Mouse (Mus musculus): Measurements from ENCODE around the gene Gys2. TPM values are rescaled to one million over a fixed set of nuclear protein-coding genes. Genes with fewer than 3 reads are reported as not detected.

Gene Gys2
- polyA plus RNA-seq, 1 experiment from 2014 or later = not detected

DNA sequence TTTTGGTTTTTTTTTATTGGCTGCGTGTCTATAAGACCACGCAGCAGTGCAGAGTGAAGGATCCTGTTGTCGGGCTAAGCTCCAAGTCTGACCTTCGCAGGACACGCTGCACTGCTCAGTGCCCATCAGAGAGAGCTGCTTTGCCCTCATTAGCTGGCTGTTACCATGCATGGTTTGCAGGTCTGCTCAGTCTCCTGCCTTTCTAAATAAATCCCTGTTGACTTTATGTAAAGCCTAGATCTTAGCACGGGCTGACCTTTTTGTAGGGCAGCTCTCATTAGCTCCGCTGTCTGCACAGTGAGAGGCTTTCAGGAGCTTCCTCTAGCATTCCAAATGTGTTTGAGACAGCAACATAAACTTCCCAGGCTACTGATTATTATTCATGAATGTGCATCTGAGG is 14.9 kb downstream of the Gys2 start:
- no peaks in the 10 kb centered on the region; the same call in none of the 2 replicates for H3K4me1 ChIP-seq (replicated peaks)
- H3K9ac ChIP-seq (replicated peaks) = no peak overlapping the region
- 43% methylated on average over 7 of the region's 7 CpGs for WGBS
- no peaks in the 10 kb centered on the region; the same call in 1 of the 2 replicates for H3K27me3 ChIP-seq
- H3K9me3 ChIP-seq = no peaks in the 10 kb centered on the region; the same call in 1 of the 2 replicates
- 0 out of 2 replicates have a peak, but pooled peaks have one; percentile 24 for ATAC-seq (ENCODE audit: insufficient number of reproducible peaks, insufficient read depth, low FRiP score, low TSS enrichment, low read depth)
- H3K4me2 ChIP-seq = no peak overlapping the region
- no peak overlapping the region for H3K4me3 ChIP-seq (replicated peaks)
- H3K36me3 ChIP-seq = no peaks in the 10 kb centered on the region
- H3K27ac ChIP-seq = no peak overlapping the region

DNA sequence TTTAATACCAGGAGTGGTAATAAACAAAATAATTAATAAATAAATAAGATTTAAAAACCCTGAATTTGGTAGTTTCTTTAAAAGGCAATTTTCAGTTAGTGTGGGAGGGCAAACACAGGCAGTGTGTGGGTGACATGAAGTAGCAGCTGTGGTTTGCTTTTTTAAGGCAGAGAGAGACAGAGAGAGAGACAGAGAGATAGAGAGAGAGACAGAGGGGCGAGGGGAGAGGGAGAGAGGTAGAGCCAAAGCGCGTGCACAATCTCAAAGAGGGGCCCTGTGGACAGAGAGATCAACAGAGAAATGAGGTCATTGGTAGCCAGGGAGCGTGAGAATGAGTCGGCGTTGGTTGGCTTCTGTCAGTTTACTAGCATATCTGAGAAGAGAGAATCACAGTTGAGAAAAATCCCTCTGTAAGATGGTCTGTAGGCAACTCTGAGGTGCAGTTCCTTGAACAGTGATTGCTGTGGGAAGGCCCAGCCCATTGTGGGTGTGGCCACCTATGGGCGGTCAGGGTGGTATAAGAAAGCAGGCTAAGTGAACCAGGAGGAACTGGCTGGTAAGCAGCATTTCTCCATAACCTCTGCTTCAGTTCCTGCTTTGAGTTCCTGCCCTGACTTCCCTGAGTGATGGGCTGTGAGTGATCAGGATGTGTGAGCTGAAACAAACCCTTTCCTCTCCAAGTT is 17.5 kb downstream of the Gys2 start:
- Histone ChIP-seq H3K27ac (no peak overlapping the region), H3K9ac (replicated peaks) (no peak overlapping the region), H3K4me1 (replicated peaks) (no peaks in the 10 kb centered on the region; the same call in none of the 2 replicates), H3K9me3 (no peaks in the 10 kb centered on the region; the same call in 1 of the 2 replicates), H3K36me3 (no peaks in the 10 kb centered on the region), H3K27me3 (no peaks in the 10 kb centered on the region), H3K4me3 (replicated peaks) (no peak overlapping the region), H3K4me2 (no peak overlapping the region)
- no peak for ATAC-seq (ENCODE audit: insufficient number of reproducible peaks, insufficient read depth, low FRiP score, low TSS enrichment, low read depth)
- 72% methylated on average over 7 of the region's 7 CpGs for WGBS

DNA sequence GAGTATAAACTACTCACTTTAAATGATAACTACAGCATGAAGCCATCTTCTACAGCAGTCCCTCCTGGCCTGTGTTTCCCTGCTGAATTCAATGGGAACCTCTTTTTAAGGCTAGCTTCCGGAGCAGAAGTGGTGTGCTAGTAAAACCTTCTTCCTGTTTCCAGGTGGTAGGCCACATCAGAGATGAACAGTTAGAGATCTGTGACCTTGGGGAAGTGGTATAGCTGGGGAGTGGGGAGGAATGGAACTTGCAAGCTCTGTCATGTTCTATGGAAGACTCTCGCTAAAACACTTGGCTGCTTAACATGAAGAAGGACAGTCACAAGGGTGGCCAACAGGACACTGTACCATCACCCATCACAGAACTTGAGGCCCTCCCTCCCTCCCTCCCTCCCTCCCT is 19.6 kb downstream of the Gys2 start:
- no peaks in the 10 kb centered on the region; the same call in 1 of the 2 replicates for H3K9me3 ChIP-seq
- H3K4me1 ChIP-seq (replicated peaks) = no peaks in the 10 kb centered on the region; the same call in none of the 2 replicates
- no peak overlapping the region for H3K4me3 ChIP-seq (replicated peaks)
- no peaks in the 10 kb centered on the region for H3K27me3 ChIP-seq
- no peak for ATAC-seq (ENCODE audit: insufficient number of reproducible peaks, insufficient read depth, low FRiP score, low TSS enrichment, low read depth)
- WGBS = 76% methylated on average over 2 of the region's 2 CpGs
- no peaks in the 10 kb centered on the region for H3K36me3 ChIP-seq
- H3K4me2 ChIP-seq = no peak overlapping the region
- no peak overlapping the region for H3K9ac ChIP-seq (replicated peaks)
- H3K27ac ChIP-seq = no peak overlapping the region

DNA sequence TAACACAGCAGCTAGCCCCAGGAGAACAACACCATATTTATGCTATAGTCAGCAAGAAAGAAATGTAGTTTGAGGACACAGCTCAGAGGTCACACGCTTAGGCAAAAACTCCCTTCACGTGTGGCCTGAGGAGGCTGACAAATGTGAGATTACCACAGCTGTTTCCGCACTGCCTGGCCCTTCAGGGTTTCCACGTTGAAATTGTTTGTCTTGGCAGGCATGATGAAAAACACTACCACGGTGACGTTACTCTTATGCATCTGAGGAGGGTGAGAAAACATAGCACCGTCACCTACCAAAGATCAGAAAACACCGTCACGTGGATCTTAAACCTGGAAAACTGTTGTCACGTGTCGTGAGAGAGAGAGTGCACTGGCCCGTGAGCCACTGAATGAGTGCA is 21.5 kb downstream of the Gys2 start:
- no peak for ATAC-seq (ENCODE audit: insufficient number of reproducible peaks, insufficient read depth, low FRiP score, low TSS enrichment, low read depth)
- Histone ChIP-seq H3K4me1 (replicated peaks) (no peaks in the 10 kb centered on the region; the same call in 1 of the 2 replicates), H3K9me3 (no peaks in the 10 kb centered on the region; the same call in 1 of the 2 replicates), H3K4me2 (no peak overlapping the region), H3K27me3 (no peaks in the 10 kb centered on the region), H3K9ac (replicated peaks) (no peak overlapping the region), H3K36me3 (no peaks in the 10 kb centered on the region), H3K4me3 (replicated peaks) (no peak overlapping the region), H3K27ac (no peak overlapping the region)
- 75% methylated on average over 12 of the region's 12 CpGs for WGBS

DNA sequence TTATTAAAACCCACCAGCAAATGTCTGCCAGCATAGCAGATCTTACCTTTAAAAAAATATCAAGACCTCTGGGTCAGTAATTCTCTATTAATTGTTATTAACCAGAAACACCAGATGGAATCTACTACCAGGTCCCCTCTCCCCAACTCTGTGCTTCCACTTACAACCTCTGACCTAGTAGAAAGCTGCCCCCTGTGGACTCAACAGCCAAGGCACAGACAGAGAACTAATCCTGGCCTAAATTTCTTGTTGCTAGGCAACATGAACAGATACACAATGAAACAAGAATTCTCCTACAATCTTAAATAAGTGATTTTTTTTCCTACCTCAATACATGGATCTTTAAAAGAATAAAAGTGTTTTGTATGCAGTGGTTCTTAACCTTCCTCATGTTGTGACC is 43.8 kb downstream of the Gys2 start:
- H3K4me1 ChIP-seq (replicated peaks) = no peaks in the 10 kb centered on the region
- ATAC-seq (ENCODE audit: insufficient number of reproducible peaks, insufficient read depth, low FRiP score, low TSS enrichment, low read depth) = no peak
- H3K27me3 ChIP-seq = no peaks in the 10 kb centered on the region
- no peak overlapping the region for H3K27ac ChIP-seq
- no peaks in the 10 kb centered on the region for H3K9me3 ChIP-seq
- no peak overlapping the region for H3K4me3 ChIP-seq (replicated peaks)
- H3K4me2 ChIP-seq = no peak overlapping the region
- H3K36me3 ChIP-seq = no peaks in the 10 kb centered on the region
- no peak overlapping the region for H3K9ac ChIP-seq (replicated peaks)

DNA sequence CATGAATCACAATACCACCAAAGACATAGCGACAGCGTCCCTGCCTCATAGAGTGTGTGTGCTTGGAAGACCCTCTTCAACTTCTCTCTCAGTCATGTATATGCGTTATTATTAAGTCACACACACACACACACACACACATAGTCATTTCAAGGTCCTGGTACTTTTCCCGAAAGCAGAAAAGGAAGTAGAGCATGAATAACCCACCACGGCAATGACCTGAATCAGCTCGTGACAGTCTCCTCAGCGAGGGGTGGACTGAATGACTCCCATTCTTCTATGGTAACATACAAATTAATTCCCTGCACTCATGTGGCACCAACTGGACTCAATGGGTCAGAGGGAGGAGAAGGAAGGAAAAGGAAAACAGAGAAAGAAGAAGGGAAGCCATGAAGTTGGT is 47.9 kb downstream of the Gys2 start:
- Histone ChIP-seq H3K9ac (replicated peaks) (no peak overlapping the region), H3K36me3 (no peaks in the 10 kb centered on the region), H3K27ac (no peak overlapping the region), H3K4me1 (replicated peaks) (no peaks in the 10 kb centered on the region), H3K9me3 (no peaks in the 10 kb centered on the region), H3K4me2 (no peak overlapping the region), H3K4me3 (replicated peaks) (no peak overlapping the region), H3K27me3 (no peaks in the 10 kb centered on the region)
- 75% methylated on average over 7 of the region's 7 CpGs for WGBS
- no peak for ATAC-seq (ENCODE audit: insufficient number of reproducible peaks, insufficient read depth, low FRiP score, low TSS enrichment, low read depth)

DNA sequence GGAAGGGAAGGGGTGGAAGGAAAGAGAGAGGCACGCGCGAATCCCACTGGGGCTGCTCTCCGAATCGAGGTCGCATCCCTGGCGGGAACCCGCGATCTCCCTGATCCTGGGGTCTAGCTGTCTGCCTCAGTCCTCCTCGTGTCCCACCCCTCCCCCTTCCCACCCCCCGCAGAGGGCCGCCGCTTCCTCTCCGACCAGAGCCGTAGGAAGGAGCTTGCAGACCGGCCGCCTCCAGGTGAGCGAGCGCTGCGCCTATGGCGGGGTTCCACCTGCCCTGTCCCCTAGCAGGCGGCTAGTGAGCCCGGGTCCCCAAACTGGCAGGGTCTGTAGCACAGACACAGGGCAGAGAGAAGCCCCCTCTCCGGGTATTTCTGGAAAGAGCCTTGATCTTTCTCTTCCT is 58.3 kb downstream of the Gys2 start:
- ATAC-seq (ENCODE audit: insufficient number of reproducible peaks, insufficient read depth, low FRiP score, low TSS enrichment, low read depth) = no peak

DNA sequence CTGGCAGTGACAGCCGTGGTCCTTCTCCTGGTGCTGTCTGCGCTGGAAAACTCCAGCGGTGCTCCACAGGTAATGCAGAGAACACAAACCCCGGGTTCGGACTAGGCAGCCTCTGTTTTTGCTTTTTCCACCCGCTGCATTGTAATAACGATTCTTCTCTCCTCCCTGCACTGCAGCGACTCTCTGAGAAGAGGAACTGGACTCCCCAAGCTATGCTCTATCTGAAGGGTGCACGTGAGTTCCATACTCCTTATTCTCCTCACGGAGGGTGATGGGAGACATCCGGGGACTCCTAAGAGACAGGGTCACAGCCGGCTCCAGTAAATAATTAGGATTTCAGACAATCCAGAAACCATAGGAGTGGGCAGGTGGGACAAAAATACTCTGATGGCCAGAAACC is 59.1 kb downstream of the Gys2 start:
- WGBS = 9% methylated on average over 12 of the region's 12 CpGs
- H3K4me3 ChIP-seq (replicated peaks) = no peak overlapping the region
- no peak for ATAC-seq (ENCODE audit: insufficient number of reproducible peaks, insufficient read depth, low FRiP score, low TSS enrichment, low read depth)
- H3K27ac ChIP-seq = no peak overlapping the region
- H3K36me3 ChIP-seq = no peaks in the 10 kb centered on the region; the same call in 1 of the 2 replicates
- H3K27me3 ChIP-seq = peaks cover 46% of the 10 kb centered on the region
- no peak overlapping the region for H3K9ac ChIP-seq (replicated peaks)
- H3K9me3 ChIP-seq = no peaks in the 10 kb centered on the region
- no peak overlapping the region for H3K4me2 ChIP-seq
- peaks cover 4% of the 10 kb centered on the region for H3K4me1 ChIP-seq (replicated peaks)

More for the DNA sequence above, 58.3 kb downstream of the Gys2 start:
- H3K4me1 ChIP-seq (replicated peaks) = peaks cover 4% of the 10 kb centered on the region
- peak overlapping the region; percentile 27; the same call in 1 of the 2 replicates for H3K9ac ChIP-seq (replicated peaks)
- peaks cover 46% of the 10 kb centered on the region for H3K27me3 ChIP-seq
- WGBS = 1% methylated on average over 24 of the region's 24 CpGs
- no peak overlapping the region for H3K27ac ChIP-seq
- no peaks in the 10 kb centered on the region; the same call in 1 of the 2 replicates for H3K36me3 ChIP-seq
- no peaks in the 10 kb centered on the region for H3K9me3 ChIP-seq
- peak overlapping the region; percentile 36 for H3K4me3 ChIP-seq (replicated peaks)
- H3K4me2 ChIP-seq = peak overlapping the region; percentile 61

DNA sequence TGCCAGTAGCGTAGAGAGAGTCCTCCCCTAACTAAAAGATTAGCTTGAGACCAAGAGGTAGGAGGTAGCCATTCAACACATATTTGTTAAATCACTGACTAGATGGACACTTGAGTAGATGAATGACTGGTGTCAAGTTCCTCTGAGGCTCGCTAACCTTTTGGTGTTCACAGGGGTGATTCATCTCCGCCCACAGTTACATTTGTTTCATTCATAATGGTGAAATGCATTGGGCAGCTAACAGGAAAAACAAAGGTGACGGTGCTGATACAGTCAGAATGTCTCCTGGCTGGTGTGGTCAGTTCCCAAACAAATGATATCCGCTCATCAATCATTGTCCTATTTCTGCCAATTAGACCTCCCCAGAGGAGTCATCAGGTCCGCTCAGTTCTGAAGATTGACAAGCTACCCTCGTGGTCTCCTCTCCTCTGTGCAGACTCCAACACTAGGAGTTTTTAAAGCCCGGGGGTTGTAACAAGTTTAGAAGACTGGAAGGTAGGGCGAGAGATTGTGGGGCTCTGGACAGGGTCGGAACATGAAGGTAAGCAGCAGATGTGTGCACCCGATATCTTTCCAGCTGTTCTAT is 59.9 kb downstream of the Gys2 start, which contains the start of gene Spx:
Spx (plus strand) TSS at position 536 of the 586 bp plus-strand sequence.
- ATAC-seq (ENCODE audit: insufficient number of reproducible peaks, insufficient read depth, low FRiP score, low TSS enrichment, low read depth) = no peak
- Histone ChIP-seq H3K4me3 (replicated peaks) (no peak within 1 kb of the TSS), H3K27ac (no peak within 1 kb of the TSS), H3K9me3 (no peaks in the 10 kb centered on the region), H3K4me2 (peak within 1 kb of the TSS; percentile 61; the same call in 1 of the 2 replicates), H3K4me1 (replicated peaks) (peaks cover 4% of the 10 kb centered on the region), H3K36me3 (no peaks in the 10 kb centered on the region), H3K9ac (replicated peaks) (no peak within 1 kb of the TSS), H3K27me3 (peaks cover 46% of the 10 kb centered on the region)
- WGBS = 62% methylated on average over 11 of the region's 11 CpGs

DNA sequence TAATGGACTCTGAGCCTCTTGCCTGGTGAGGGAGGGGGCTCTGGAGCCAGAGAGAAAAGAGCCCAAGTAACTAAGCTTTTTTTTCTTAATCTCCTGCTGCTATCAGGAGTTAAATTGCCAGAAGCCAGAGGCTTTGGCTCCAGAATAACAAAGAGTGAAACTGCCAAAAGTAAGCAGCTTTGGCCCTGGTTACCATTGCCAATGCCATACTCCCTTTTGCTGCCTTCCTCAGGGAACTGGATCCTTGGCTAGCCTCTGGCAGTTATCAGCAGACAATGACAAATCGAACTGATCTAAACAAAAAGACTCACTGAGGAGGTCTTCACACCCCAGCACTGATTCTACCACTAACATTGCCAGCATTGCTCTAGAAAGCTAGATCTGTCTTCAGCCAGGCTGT is 61.8 kb downstream of the Gys2 start:
- no peak overlapping the region for H3K9ac ChIP-seq (replicated peaks)
- 26% methylated on average over 1 of the region's 1 CpGs for WGBS
- H3K4me2 ChIP-seq = no peak overlapping the region
- H3K27me3 ChIP-seq = peaks cover 42% of the 10 kb centered on the region
- H3K27ac ChIP-seq = no peak overlapping the region
- no peaks in the 10 kb centered on the region for H3K9me3 ChIP-seq
- ATAC-seq (ENCODE audit: insufficient number of reproducible peaks, insufficient read depth, low FRiP score, low TSS enrichment, low read depth) = no peak
- no peak overlapping the region for H3K4me3 ChIP-seq (replicated peaks)
- no peaks in the 10 kb centered on the region for H3K36me3 ChIP-seq
- peaks cover 4% of the 10 kb centered on the region for H3K4me1 ChIP-seq (replicated peaks)

DNA sequence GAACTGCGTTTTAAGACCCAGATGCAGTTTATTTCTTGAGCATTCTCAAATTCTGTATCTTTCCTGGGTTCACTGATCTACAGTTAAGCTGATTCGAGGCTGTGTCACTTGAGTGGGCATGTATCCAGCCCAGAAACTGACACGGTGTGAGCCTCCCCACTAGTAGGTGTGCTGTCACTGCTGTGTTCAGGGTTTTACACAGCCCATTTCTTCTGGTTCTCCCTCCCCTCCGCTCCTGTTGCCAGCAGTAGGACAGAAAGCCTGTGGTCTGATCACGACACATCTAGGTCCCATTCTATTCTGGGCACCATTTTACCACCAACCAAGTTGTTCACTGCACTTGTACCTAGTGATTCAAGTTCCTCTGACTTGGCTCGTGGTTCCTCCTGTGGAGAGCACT is 77.2 kb downstream of the Gys2 start:
- Histone ChIP-seq H3K9ac (replicated peaks) (no peak overlapping the region), H3K4me1 (replicated peaks) (peaks cover 9% of the 10 kb centered on the region), H3K27ac (no peak overlapping the region), H3K27me3 (no peaks in the 10 kb centered on the region), H3K4me3 (replicated peaks) (no peak overlapping the region), H3K9me3 (no peaks in the 10 kb centered on the region), H3K36me3 (peaks cover 47% of the 10 kb centered on the region), H3K4me2 (no peak overlapping the region)
- ATAC-seq (ENCODE audit: insufficient number of reproducible peaks, insufficient read depth, low FRiP score, low TSS enrichment, low read depth) = no peak
- 93% methylated on average over 6 of the region's 6 CpGs for WGBS
